In the genomic region with DNA sequence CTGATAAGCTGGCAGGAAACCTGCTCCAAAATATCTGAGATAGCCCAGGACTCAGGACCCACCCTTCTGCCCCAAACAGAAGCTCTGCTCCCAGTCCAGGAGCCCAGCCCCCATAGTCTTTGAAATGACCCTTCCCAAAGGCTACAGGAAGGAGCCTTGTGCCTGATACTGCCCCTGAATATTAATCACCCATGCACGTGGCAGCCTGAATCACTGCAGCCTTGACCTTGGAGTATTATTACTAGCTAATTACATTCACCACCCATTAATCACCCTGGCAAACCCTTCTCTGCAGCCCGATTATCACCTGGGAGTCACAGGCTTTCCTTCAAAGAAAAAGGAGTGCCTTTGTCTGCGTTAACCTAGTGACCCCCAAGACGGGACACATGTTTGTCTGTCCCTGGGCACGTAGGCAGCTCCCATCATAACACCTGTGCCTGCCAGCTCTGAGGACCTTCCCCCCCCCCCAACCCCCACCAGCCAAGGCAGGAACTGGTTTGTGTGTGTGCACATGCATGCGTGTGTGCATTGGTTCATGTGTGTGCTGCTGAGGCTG, we compare ENCODE assay signal across 19 mouse cellular contexts. TPM values are rescaled to one million over a fixed set of nuclear protein-coding genes. Genes with fewer than 3 reads are reported as not detected.
DNase-seq lines count a peak whose midpoint lies in the region.
"Had no signal": no experiment of that assay in that cellular context is flagged by ENCODE, and none has a peak within 500 bp of the region (broad histone marks: within the 10 kb centered on the region; RNA-seq: fewer than 3 reads in every experiment).

No protein-coding gene starts in this region.

- 0 out of 2 replicates have a peak, but pooled peaks cover 14% of the 10 kb centered on the region for H3K27me3 ChIP-seq in limb, embryonic 10.5 days (ENCODE audit: low read depth, poor library complexity, severe bottlenecking)
- H3K27me3 ChIP-seq: embryonic facial prominence, embryonic 12.5 days; limb, embryonic 13.5 days; liver, embryonic 15.5 days; midbrain, embryonic 12.5 days had no signal

- no peaks in the 10 kb centered on the region for H3K36me3 ChIP-seq in limb, embryonic 10.5 days
- H3K36me3 ChIP-seq: embryonic facial prominence, embryonic 12.5 days; limb, embryonic 13.5 days; liver, embryonic 15.5 days; midbrain, embryonic 12.5 days had no signal

- H3K4me3 ChIP-seq in limb, embryonic 10.5 days: no peak overlapping the region
- H3K4me3 ChIP-seq: embryonic facial prominence, embryonic 12.5 days; left cerebral cortex, adult 2 months; limb, embryonic 13.5 days; liver, embryonic 15.5 days; midbrain, embryonic 12.5 days had no signal

- 43% methylated on average over 6 of the region's 6 CpGs for WGBS in limb, embryonic 10.5 days

- DNase-seq in kidney, adult 11 months: peak; percentile 31
- no peak for DNase-seq in kidney, adult 18-20 months
- DNase-seq in MN1 (ENCODE audit: low spot score): peak; percentile 40
- peak; percentile 34 for DNase-seq in adrenal gland, postnatal 10 days
- peak; percentile 49 for DNase-seq in mesoderm, embryonic 11.5 days (ENCODE audit: low read depth, low spot score)
- DNase-seq in limb, embryonic 10.5 days (ENCODE audit: low spot score): no peak
- no peak for DNase-seq in spleen, adult 12 weeks (ENCODE audit: low spot score)
- DNase-seq: cerebellum, postnatal 14 days; gastrocnemius, postnatal 14 days; heart, postnatal 10 days; right cerebral cortex, postnatal 25 days had no signal

- H3K27ac ChIP-seq in limb, embryonic 10.5 days: no peak overlapping the region
- H3K27ac ChIP-seq: embryonic facial prominence, embryonic 12.5 days; left cerebral cortex, adult 2 months; limb, embryonic 13.5 days; liver, embryonic 15.5 days; midbrain, embryonic 12.5 days had no signal

- no peaks in the 10 kb centered on the region for H3K9me3 ChIP-seq in limb, embryonic 10.5 days (replicated peaks)
- H3K9me3 ChIP-seq: embryonic facial prominence, embryonic 12.5 days; limb, embryonic 13.5 days; liver, embryonic 15.5 days; midbrain, embryonic 12.5 days had no signal

- peaks cover 8% of the 10 kb centered on the region for H3K4me1 ChIP-seq in limb, embryonic 10.5 days
- H3K4me1 ChIP-seq: embryonic facial prominence, embryonic 12.5 days; limb, embryonic 13.5 days; liver, embryonic 15.5 days had no signal

RNA-seq across cellular contexts. Expression of gene Tmco4, which starts 35.4 kb away (rescaled TPM):
- total RNA-seq in adrenal gland, postnatal 10 days (2021): 10 to 100 TPM; 14.7 to 15.0 TPM
- polyA plus RNA-seq in limb, embryonic 10.5 days (2016; fragmentation: Nextera tagmentation; extraction: Ambion mirVana): 1.4 and 1.9 TPM in 2 replicates

RNA-seq across cellular contexts. Expression of gene Rnf186, which starts 41.1 kb away (rescaled TPM):
- not detected for total RNA-seq in adrenal gland, postnatal 10 days (2021)
- not detected in 2 replicates for polyA plus RNA-seq in limb, embryonic 10.5 days (2016; fragmentation: Nextera tagmentation; extraction: Ambion mirVana)
- total RNA-seq: gastrocnemius, postnatal 14 days; heart, postnatal 10 days; layer of hippocampus, adult 8-10 months; left cerebral cortex, adult 2 months had no signal
- polyA plus RNA-seq: C2C12; embryonic facial prominence, embryonic 12.5 days; inflammation-experienced regulatory T-cells, adult 6 months; midbrain, embryonic 12.5 days had no signal

Comparison
In these comparisons a context has a peak if more than half of its experiments do, and no peak if none do; other contexts are left out.
1. DNase-seq: peak in kidney, adult 11 months (single experiment), MN1 (single experiment), adrenal gland, postnatal 10 days (single experiment) and mesoderm, embryonic 11.5 days (single experiment); none in kidney, adult 18-20 months (single experiment), limb, embryonic 10.5 days (single experiment) and spleen, adult 12 weeks (single experiment).